In the genomic region with DNA sequence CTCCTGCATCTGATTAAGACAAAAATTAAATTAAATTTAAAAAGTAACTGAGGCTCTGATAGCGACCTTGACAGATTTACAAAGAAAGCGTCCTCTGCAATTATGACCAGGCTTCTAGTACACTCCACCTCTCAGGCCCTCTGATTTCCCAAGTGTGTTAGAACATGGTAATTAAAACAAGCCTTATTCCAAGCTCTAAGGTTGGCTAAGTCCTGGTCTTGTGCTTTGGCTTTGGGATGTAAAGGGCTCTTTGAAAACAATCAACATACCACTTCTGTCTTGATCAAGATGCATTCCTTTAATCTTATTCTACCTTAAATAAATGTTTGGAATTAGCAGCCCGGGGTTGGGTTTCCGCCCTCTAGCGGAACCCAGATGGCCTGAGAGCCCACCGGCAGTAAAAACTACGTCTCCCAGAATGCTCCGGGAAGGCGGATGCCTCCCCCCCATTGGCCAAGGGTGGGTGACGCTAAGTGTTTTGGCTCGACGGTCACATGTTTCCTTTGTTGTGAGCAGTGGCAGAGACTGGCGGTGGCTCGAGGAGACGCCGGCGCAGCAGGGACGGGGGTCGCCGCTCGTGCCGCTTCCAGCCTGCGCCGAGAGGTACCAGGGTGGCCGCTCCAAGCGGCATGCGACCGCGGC, we compare ENCODE assay signal across 1 mouse cellular context.
TF ChIP-seq lines count a peak whose summit lies in the region.

TSS of gene Klhl24 (plus strand) at position 474 of the 642 bp plus-strand sequence.

TF ChIP-seq in CH12.LX, 34 proteins besides CTCF, POLR2A, EP300 and RAD21 (continued from another document):
- peak; percentile 66; the same call in 1 of the 2 replicates for TF ChIP-seq NELFE (IDR thresholded peaks at IDR 0.05; ENCODE audit: low read depth, low read length)
- no peak for TF ChIP-seq CHD1 (IDR thresholded peaks at IDR 0.05; ENCODE audit: low read depth, low read length)
- 0 out of 2 replicates have a peak, but pooled peaks have one; percentile 14 for TF ChIP-seq TBP (conservative IDR thresholded peaks at IDR 0.05; ENCODE audit: low read depth, low read length)
- TF ChIP-seq USF1 (IDR thresholded peaks at IDR 0.05; ENCODE audit: low read depth, low read length), result peak; percentile 86
- TF ChIP-seq IRF4 (IDR thresholded peaks at IDR 0.05; ENCODE audit: low read depth, low read length), result 0 out of 2 replicates have a peak, but pooled peaks have one; percentile 16
- peak; percentile 99 for TF ChIP-seq MXI1 (IDR thresholded peaks at IDR 0.05; ENCODE audit: low read depth, low read length)
- peak; percentile 34; the same call in 1 of the 2 replicates for TF ChIP-seq MAZ (IDR thresholded peaks at IDR 0.05; ENCODE audit: low read depth, low read length)
- TF ChIP-seq TCF12 (IDR thresholded peaks at IDR 0.05; ENCODE audit: low read depth, low read length), result peak; percentile 76; the same call in 1 of the 2 replicates
- peak; percentile 79; the same call in 1 of the 2 replicates for TF ChIP-seq POLR2AphosphoS2 (IDR thresholded peaks at IDR 0.05; ENCODE audit: low read depth, low read length)
- TF ChIP-seq MYC (IDR thresholded peaks at IDR 0.05; ENCODE audit: low read depth, low read length), result peak; percentile 39; the same call in 1 of the 2 replicates
- TF ChIP-seq UBTF (IDR thresholded peaks at IDR 0.05; ENCODE audit: low read depth, low read length), result no peak
- TF ChIP-seq ZC3H11A (IDR thresholded peaks at IDR 0.05; ENCODE audit: low read depth, low read length), result no peak
- no peak for TF ChIP-seq BHLHE40 (IDR thresholded peaks at IDR 0.05; ENCODE audit: low read depth, low read length)
- TF ChIP-seq ZKSCAN1 (IDR thresholded peaks at IDR 0.05; ENCODE audit: borderline replicate concordance, low read depth, low read length), result no peak
- peak; percentile 26; the same call in 1 of the 2 replicates for TF ChIP-seq SMC3 (IDR thresholded peaks at IDR 0.05; ENCODE audit: low read depth, low read length)
- no peak; the same call in 1 of the 2 replicates for TF ChIP-seq MEF2A (IDR thresholded peaks at IDR 0.05; ENCODE audit: borderline replicate concordance, low read depth, low read length)
- TF ChIP-seq RCOR1 (conservative IDR thresholded peaks at IDR 0.05; ENCODE audit: low read depth, low read length), result no peak
- no peak for TF ChIP-seq JUND (conservative IDR thresholded peaks at IDR 0.05; ENCODE audit: low read depth, low read length)
- peak; percentile 69 for TF ChIP-seq USF2 (conservative IDR thresholded peaks at IDR 0.05; ENCODE audit: low read depth, low read length)
- TF ChIP-seq KAT2A (IDR thresholded peaks at IDR 0.05; ENCODE audit: insufficient replicate concordance, low read length), result peak; percentile 96
- TF ChIP-seq ZNF384 (IDR thresholded peaks at IDR 0.05; ENCODE audit: low read depth, low read length), result no peak
- TF ChIP-seq MAX (IDR thresholded peaks at IDR 0.05; ENCODE audit: low read length), result peak; percentile 94
- TF ChIP-seq CHD2 (IDR thresholded peaks at IDR 0.05; ENCODE audit: low read length), result peak; percentile 71; the same call in 1 of the 2 replicates
- no peak for TF ChIP-seq E2F4 (IDR thresholded peaks at IDR 0.05; ENCODE audit: insufficient replicate concordance, low read depth, low read length)
- no peak for TF ChIP-seq JUN (IDR thresholded peaks at IDR 0.05; ENCODE audit: insufficient read depth, low read depth, low read length)
- TF ChIP-seq MAFK (IDR thresholded peaks at IDR 0.05; ENCODE audit: insufficient replicate concordance, low read length), result no peak
- TF ChIP-seq SIN3A (IDR thresholded peaks at IDR 0.05; ENCODE audit: low read length), result peak; percentile 100
- TF ChIP-seq GABPA (IDR thresholded peaks at IDR 0.05; ENCODE audit: insufficient replicate concordance, low read depth, low read length), result peak; percentile 84; the same call in 1 of the 2 replicates
- peak; percentile 62 for TF ChIP-seq NRF1 (IDR thresholded peaks at IDR 0.05; ENCODE audit: low read depth, low read length)
